Mouse (Mus musculus): ENCODE measurements around the gene Wbp11. TPM values are rescaled to one million over a fixed set of nuclear protein-coding genes. Genes with fewer than 3 reads are reported as not detected.

Wbp11 gene
- polyA plus RNA-seq, 1 experiment: 31.3 TPM

GRCm38 (mm10) chr6:136821086-136821485 is 6.9 kb downstream of the Wbp11 start:
- Histone ChIP-seq H3K4me1 (ENCODE audit: control insufficient read depth, insufficient read depth, low read length) (no peaks in the 10 kb centered on the region), H3K4me3 (replicated peaks; ENCODE audit: extremely low read depth, low read depth, low read length) (no peak overlapping the region)
- no peak for DNase-seq
- TF ChIP-seq CTCF (IDR thresholded peaks at IDR 0.05; ENCODE audit: insufficient read depth, low read length) (no peak), POLR2A (IDR thresholded peaks at IDR 0.05; ENCODE audit: borderline replicate concordance, extremely low read depth, low read depth, low read length) (no peak)
- 90% methylated on average over 18 of the region's 18 CpGs for WGBS

GRCm38 (mm10) chr6:136820381-136820780 is 7.7 kb downstream of the Wbp11 start:
- Histone ChIP-seq H3K4me3 (replicated peaks; ENCODE audit: extremely low read depth, low read depth, low read length) (no peak overlapping the region), H3K4me1 (ENCODE audit: control insufficient read depth, insufficient read depth, low read length) (no peaks in the 10 kb centered on the region)
- no peak for DNase-seq
- WGBS: 91% methylated on average over 21 of the region's 21 CpGs
- TF ChIP-seq CTCF (IDR thresholded peaks at IDR 0.05; ENCODE audit: insufficient read depth, low read length): no peak
- no peak for TF ChIP-seq POLR2A (IDR thresholded peaks at IDR 0.05; ENCODE audit: borderline replicate concordance, extremely low read depth, low read depth, low read length)

- no peaks in the 10 kb centered on the region; the same call in 1 of the 2 replicates for H3K4me1 ChIP-seq (ENCODE audit: control insufficient read depth, insufficient read depth, low read length)
- DNase-seq: no peak
- WGBS: 95% methylated on average over 3 of the region's 3 CpGs
- no peak overlapping the region for H3K4me3 ChIP-seq (replicated peaks; ENCODE audit: extremely low read depth, low read depth, low read length)
- TF ChIP-seq CTCF (IDR thresholded peaks at IDR 0.05; ENCODE audit: insufficient read depth, low read length) (no peak), POLR2A (IDR thresholded peaks at IDR 0.05; ENCODE audit: borderline replicate concordance, extremely low read depth, low read depth, low read length) (no peak)
Measured at GRCm38 (mm10) chr6:136817549-136817948, 10.5 kb downstream of the Wbp11 start.

- DNase-seq: no peak
- Histone ChIP-seq H3K4me1 (ENCODE audit: control insufficient read depth, insufficient read depth, low read length) (no peaks in the 10 kb centered on the region; the same call in 1 of the 2 replicates), H3K4me3 (replicated peaks; ENCODE audit: extremely low read depth, low read depth, low read length) (no peak overlapping the region)
- TF ChIP-seq POLR2A (IDR thresholded peaks at IDR 0.05; ENCODE audit: borderline replicate concordance, extremely low read depth, low read depth, low read length) (no peak), CTCF (IDR thresholded peaks at IDR 0.05; ENCODE audit: insufficient read depth, low read length) (no peak)
- 93% methylated on average over 21 of the region's 21 CpGs for WGBS
Measured at GRCm38 (mm10) chr6:136816826-136817225, 11.2 kb downstream of the Wbp11 start.

- Histone ChIP-seq H3K4me3 (replicated peaks; ENCODE audit: extremely low read depth, low read depth, low read length) (no peak overlapping the region), H3K4me1 (ENCODE audit: control insufficient read depth, insufficient read depth, low read length) (no peaks in the 10 kb centered on the region; the same call in 1 of the 2 replicates)
- TF ChIP-seq POLR2A (IDR thresholded peaks at IDR 0.05; ENCODE audit: borderline replicate concordance, extremely low read depth, low read depth, low read length) (no peak), CTCF (IDR thresholded peaks at IDR 0.05; ENCODE audit: insufficient read depth, low read length) (no peak)
- no peak for DNase-seq
- WGBS: 81% methylated on average over 7 of the region's 7 CpGs
Measured at GRCm38 (mm10) chr6:136815381-136815780, 12.7 kb downstream of the Wbp11 start.

GRCm38 (mm10) chr6:136813117-136813516 is 14.9 kb downstream of the Wbp11 start:
- Histone ChIP-seq H3K4me3 (replicated peaks; ENCODE audit: extremely low read depth, low read depth, low read length) (no peak overlapping the region), H3K4me1 (ENCODE audit: control insufficient read depth, insufficient read depth, low read length) (peaks cover 5% of the 10 kb centered on the region; the same call in 1 of the 2 replicates)
- DNase-seq: no peak
- no peak for TF ChIP-seq POLR2A (IDR thresholded peaks at IDR 0.05; ENCODE audit: borderline replicate concordance, extremely low read depth, low read depth, low read length)
- TF ChIP-seq CTCF (IDR thresholded peaks at IDR 0.05; ENCODE audit: insufficient read depth, low read length): peak; percentile 43
- 25% methylated on average over 4 of the region's 4 CpGs for WGBS

- WGBS: 85% methylated on average over 10 of the region's 10 CpGs
- no peak overlapping the region for H3K4me3 ChIP-seq (replicated peaks; ENCODE audit: extremely low read depth, low read depth, low read length)
- DNase-seq: no peak
- peaks cover 5% of the 10 kb centered on the region; the same call in 1 of the 2 replicates for H3K4me1 ChIP-seq (ENCODE audit: control insufficient read depth, insufficient read depth, low read length)
- TF ChIP-seq POLR2A (IDR thresholded peaks at IDR 0.05; ENCODE audit: borderline replicate concordance, extremely low read depth, low read depth, low read length) (no peak), CTCF (IDR thresholded peaks at IDR 0.05; ENCODE audit: insufficient read depth, low read length) (no peak)
Measured at GRCm38 (mm10) chr6:136811196-136811595, 16.8 kb downstream of the Wbp11 start.

GRCm38 (mm10) chr6:136809673-136810072 is 18.4 kb downstream of the Wbp11 start:
- Histone ChIP-seq H3K4me1 (ENCODE audit: control insufficient read depth, insufficient read depth, low read length) (peaks cover 5% of the 10 kb centered on the region; the same call in 1 of the 2 replicates), H3K4me3 (replicated peaks; ENCODE audit: extremely low read depth, low read depth, low read length) (peak overlapping the region; percentile 40)
- no peak for TF ChIP-seq CTCF (IDR thresholded peaks at IDR 0.05; ENCODE audit: insufficient read depth, low read length)
- TF ChIP-seq POLR2A (IDR thresholded peaks at IDR 0.05; ENCODE audit: borderline replicate concordance, extremely low read depth, low read depth, low read length): no peak
- WGBS: 56% methylated on average over 13 of the region's 13 CpGs
- no peak for DNase-seq

GRCm38 (mm10) chr6:136809077-136809476 is 19.0 kb downstream of the Wbp11 start:
- peak overlapping the region; percentile 71 for H3K4me3 ChIP-seq (replicated peaks; ENCODE audit: extremely low read depth, low read depth, low read length)
- 14% methylated on average over 14 of the region's 14 CpGs for WGBS
- peaks cover 5% of the 10 kb centered on the region; the same call in 1 of the 2 replicates for H3K4me1 ChIP-seq (ENCODE audit: control insufficient read depth, insufficient read depth, low read length)
- TF ChIP-seq CTCF (IDR thresholded peaks at IDR 0.05; ENCODE audit: insufficient read depth, low read length): no peak
- TF ChIP-seq POLR2A (IDR thresholded peaks at IDR 0.05; ENCODE audit: borderline replicate concordance, extremely low read depth, low read depth, low read length): no peak
- DNase-seq: peak; percentile 63

- no peak for DNase-seq
- TF ChIP-seq CTCF (IDR thresholded peaks at IDR 0.05; ENCODE audit: insufficient read depth, low read length) (no peak), POLR2A (IDR thresholded peaks at IDR 0.05; ENCODE audit: borderline replicate concordance, extremely low read depth, low read depth, low read length) (no peak)
- peak overlapping the region; percentile 71 for H3K4me3 ChIP-seq (replicated peaks; ENCODE audit: extremely low read depth, low read depth, low read length)
- H3K4me1 ChIP-seq (ENCODE audit: control insufficient read depth, insufficient read depth, low read length): peaks cover 5% of the 10 kb centered on the region; the same call in 1 of the 2 replicates
- WGBS: under 1% methylated on average over 28 of the region's 28 CpGs
Measured at GRCm38 (mm10) chr6:136808631-136809046, 19.4 kb downstream of the Wbp11 start.
